Mouse (Mus musculus) cortical plate, adult 2 months (tissue): Measurements from ENCODE around the gene Tfap2d. TPM values are rescaled to one million over a fixed set of nuclear protein-coding genes. Genes with fewer than 3 reads are reported as not detected.

Source experiments
- H3K27ac ChIP-seq: fragments of 200-500 bp; 2 replicates; pipeline ENCODE4 v1.5.1; 2012; ENCODE audit warnings: low read length, control low read depth, inconsistent platforms; ENCODE audit not compliant: insufficient read depth
- H3K4me1 ChIP-seq: fragments of 200-500 bp; 2 replicates; pipeline ENCODE4 v1.6.1; 2011; ENCODE audit warnings: low read length; ENCODE audit not compliant: control insufficient read depth, insufficient read depth
- H3K4me3 ChIP-seq: fragments of 200-500 bp; 2 replicates; pipeline ENCODE4 v1.5.1; 2011; ENCODE audit warnings: mild to moderate bottlenecking, low read length, control low read depth; ENCODE audit not compliant: insufficient read depth
- CTCF ChIP-seq: fragments of 200-500 bp; IDR thresholded peaks from 2 replicates; pipeline ENCODE4 v1.5.1; 2011; ENCODE audit warnings: mild to moderate bottlenecking, control low read depth, low read length; ENCODE audit not compliant: insufficient read depth; ENCODE audit errors: extremely low read depth
- POLR2A ChIP-seq: fragments of 200-500 bp; IDR thresholded peaks from 2 replicates; pipeline ENCODE4 v1.6.1; 2011; ENCODE audit warnings: mild to moderate bottlenecking, low read length, control low read depth; ENCODE audit not compliant: insufficient read depth; ENCODE audit errors: extremely low read depth
- polyA plus RNA-seq: library from polyadenylated mRNA; depleted of rRNA; stranded (reverse); fragments of >200 nt; gene quantifications from 2 replicates; pipeline ENCODE4 v1.2.3, GENCODE M21; 2012

Gene Tfap2d
- polyA plus RNA-seq, 1 experiment: 0.33 TPM

- no peaks in the 10 kb centered on the region for H3K4me1 ChIP-seq
- TF ChIP-seq CTCF (no peak), POLR2A (no peak)
- H3K27ac ChIP-seq: no peak overlapping the region
- no peak overlapping the region for H3K4me3 ChIP-seq
Measured at GRCm38 (mm10) chr1:19109711-19110110, 6.9 kb downstream of the Tfap2d start.

GRCm38 (mm10) chr1:19110211-19110610 is 7.4 kb downstream of the Tfap2d start:
- Histone ChIP-seq H3K4me1 (no peaks in the 10 kb centered on the region), H3K4me3 (no peak overlapping the region), H3K27ac (no peak overlapping the region)
- TF ChIP-seq POLR2A (no peak), CTCF (no peak)

DNA sequence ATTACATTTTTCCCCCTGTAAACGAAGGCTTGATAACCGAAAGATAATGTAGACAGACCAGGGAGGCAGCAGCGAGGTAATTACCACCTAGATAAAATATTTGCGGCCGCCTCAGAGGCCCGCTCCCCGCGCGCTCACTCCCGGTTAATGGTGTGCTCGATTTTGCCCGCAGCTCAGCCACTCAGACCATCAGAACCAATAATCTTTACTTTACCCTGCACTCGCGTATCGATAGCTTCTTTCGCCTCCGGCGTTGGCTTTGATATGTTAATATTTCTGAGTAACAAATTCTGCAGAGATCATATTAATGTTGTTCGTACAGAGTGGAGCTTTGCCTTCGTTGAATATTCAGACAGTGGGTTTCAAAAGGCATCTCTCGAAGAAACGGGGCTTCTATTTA is 8.2 kb downstream of the Tfap2d start:
- H3K27ac ChIP-seq: no peak overlapping the region

DNA sequence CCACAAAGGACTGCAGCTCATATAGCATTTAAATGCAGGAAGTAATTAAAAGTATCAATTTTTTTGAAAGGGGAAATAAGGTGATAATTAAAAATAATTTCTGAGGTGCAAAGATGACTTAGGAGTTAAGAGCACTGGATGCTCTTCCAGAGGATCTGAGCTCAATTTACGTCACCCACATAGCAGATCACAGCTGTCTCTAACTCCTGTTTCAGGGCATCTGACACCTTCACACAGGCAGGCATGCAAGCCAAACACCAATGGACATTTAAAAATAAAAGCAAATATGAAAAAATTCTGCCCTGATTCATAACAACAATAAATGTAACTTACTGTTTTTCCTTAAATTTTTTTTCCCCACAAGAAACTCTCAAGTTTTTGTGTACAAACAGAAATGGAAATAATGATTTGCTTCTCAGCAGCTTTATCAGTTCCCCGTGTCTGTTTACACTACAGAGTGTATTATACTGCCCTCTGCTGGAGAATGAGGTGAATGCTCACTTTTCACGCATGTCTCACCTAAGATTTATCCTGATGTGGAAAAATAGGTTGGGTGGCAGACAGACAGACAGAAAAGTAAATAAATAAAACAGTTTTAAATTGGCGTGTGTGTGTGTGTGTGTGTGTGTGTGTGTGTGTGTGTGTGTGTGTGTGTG is 76.0 kb downstream of the Tfap2d start:
- H3K27ac ChIP-seq: no peak overlapping the region
- TF ChIP-seq POLR2A (no peak), CTCF (peak; percentile 22; the same call in 1 of the 2 replicates)
- H3K4me1 ChIP-seq: no peaks in the 10 kb centered on the region
- H3K4me3 ChIP-seq: no peak overlapping the region

More for the DNA sequence above, 8.2 kb downstream of the Tfap2d start:
- no peak for TF ChIP-seq POLR2A
- TF ChIP-seq CTCF: no peak
- Histone ChIP-seq H3K4me1 (no peaks in the 10 kb centered on the region), H3K4me3 (no peak overlapping the region)

GRCm38 (mm10) chr1:19205649-19206048 is 102.8 kb downstream of the Tfap2d start:
- no peaks in the 10 kb centered on the region for H3K4me1 ChIP-seq
- H3K27ac ChIP-seq: no peak overlapping the region
- no peak overlapping the region for H3K4me3 ChIP-seq
- TF ChIP-seq POLR2A: no peak
- TF ChIP-seq CTCF: peak; percentile 40; the same call in 1 of the 2 replicates

GRCm38 (mm10) chr1:19206194-19206593 is 103.4 kb downstream of the Tfap2d start:
- Histone ChIP-seq H3K27ac (no peak overlapping the region), H3K4me3 (no peak overlapping the region), H3K4me1 (no peaks in the 10 kb centered on the region)
- TF ChIP-seq POLR2A (no peak), CTCF (peak; percentile 39; the same call in 1 of the 2 replicates)

DNA sequence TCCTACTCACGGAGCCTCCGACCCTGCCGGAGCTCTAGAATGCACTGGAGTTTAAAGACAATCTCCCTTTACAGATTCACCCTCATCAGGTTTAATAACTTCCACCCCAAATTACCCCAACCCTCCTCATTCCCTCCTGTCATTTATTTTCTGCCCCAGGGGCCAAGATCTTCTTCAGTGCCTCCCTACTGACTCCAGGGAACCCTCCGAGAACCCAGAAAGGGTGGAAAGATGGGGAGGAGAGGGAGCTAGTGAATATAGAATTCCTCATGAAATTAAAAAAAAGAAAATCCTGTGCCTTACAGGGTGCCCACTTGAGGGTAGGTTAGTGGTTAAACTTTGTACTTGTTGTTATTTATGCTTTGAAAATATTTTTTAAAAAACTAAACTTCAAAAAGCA is 104.8 kb downstream of the Tfap2d start:
- TF ChIP-seq CTCF (no peak), POLR2A (no peak)
- no peak overlapping the region for H3K4me3 ChIP-seq
- no peak overlapping the region for H3K27ac ChIP-seq
- no peaks in the 10 kb centered on the region for H3K4me1 ChIP-seq

GRCm38 (mm10) chr1:19208641-19209358 is 106.0 kb downstream of the Tfap2d start, which contains the start of gene Tfap2b:
Tfap2b (plus strand) TSS chr1:19208914.
- Histone ChIP-seq H3K4me3 (no peak within 1 kb of the TSS), H3K27ac (no peak within 1 kb of the TSS), H3K4me1 (no peaks in the 10 kb centered on the region)
- TF ChIP-seq CTCF (no peak), POLR2A (no peak)

DNA sequence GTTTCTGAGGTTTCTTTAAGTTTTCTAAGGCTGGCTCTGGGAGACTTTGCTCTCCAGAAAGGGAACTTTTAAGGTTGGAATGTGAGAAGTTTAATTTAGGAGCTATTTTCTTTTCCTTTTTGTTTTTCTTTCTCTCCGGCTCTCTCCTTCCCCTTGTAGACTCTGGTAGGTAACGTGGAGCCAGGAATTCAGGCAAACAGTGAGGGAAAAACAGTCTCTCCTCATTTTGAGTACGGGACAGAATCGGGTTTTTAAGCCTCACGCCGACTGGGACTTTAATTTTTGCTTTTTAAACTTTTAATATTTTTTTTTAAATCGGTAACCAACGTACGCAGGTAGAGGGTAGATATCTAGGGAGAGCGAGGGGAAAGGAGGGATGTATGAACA is 106.5 kb downstream of the Tfap2d start:
- no peak for TF ChIP-seq POLR2A
- no peak for TF ChIP-seq CTCF
- H3K27ac ChIP-seq: no peak overlapping the region
- no peaks in the 10 kb centered on the region for H3K4me1 ChIP-seq
- H3K4me3 ChIP-seq: no peak overlapping the region

GRCm38 (mm10) chr1:19209776-19210175 is 107.0 kb downstream of the Tfap2d start:
- TF ChIP-seq POLR2A: no peak
- no peak for TF ChIP-seq CTCF
- no peak overlapping the region for H3K4me3 ChIP-seq
- no peak overlapping the region for H3K27ac ChIP-seq
- H3K4me1 ChIP-seq: no peaks in the 10 kb centered on the region
